Mouse (Mus musculus) ES-E14 (cell line): ENCODE results near the gene Bhlhe41. TPM values are rescaled to one million over a fixed set of nuclear protein-coding genes. Genes with fewer than 3 reads are reported as not detected.

Experiments
- DNase-seq: peaks from one replicate; pipeline ENCODE4 v3.0.0-alpha.2; 2013; ENCODE audit warnings: low read depth, low spot score
- H3K27ac ChIP-seq: 2 replicates; pipeline ENCODE4 v1.5.1; 2012; ENCODE audit warnings: low read depth, mild to moderate bottlenecking, low read length, moderate library complexity, mixed read lengths; ENCODE audit not compliant: poor library complexity, insufficient read depth, severe bottlenecking
- H3K36me3 ChIP-seq: 2 replicates; pipeline ENCODE4 v1.6.1; 2012; ENCODE audit warnings: mild to moderate bottlenecking, low read length, moderate library complexity, mixed read lengths; ENCODE audit not compliant: control insufficient read depth, poor library complexity, insufficient read depth, severe bottlenecking
- H3K4me1 ChIP-seq, 2 experiments: fragments of 150-350 bp in 1 of 2; sonication (generic) in 1 of 2; 2 replicates each; pipeline ENCODE4 v1.6.1; 2012; ENCODE audit warnings: low read length in 2 of 2, mild to moderate bottlenecking in 1 of 2, mixed read lengths in 1 of 2; ENCODE audit not compliant: control insufficient read depth in 2 of 2, insufficient read depth in 2 of 2, poor library complexity in 1 of 2
- H3K4me3 ChIP-seq, 2 experiments: fragments of 150-350 bp in 1 of 2; sonication (generic) in 1 of 2; 2 replicates each; pipeline ENCODE4 v1.5.1; 2012; ENCODE audit warnings: low read length in 2 of 2, low read depth in 1 of 2, mild to moderate bottlenecking in 1 of 2, mixed read lengths in 1 of 2; ENCODE audit not compliant: insufficient read depth in 1 of 2, poor library complexity in 1 of 2, severe bottlenecking in 1 of 2
- H3K9ac ChIP-seq: 2 replicates; pipeline ENCODE4 v1.6.1; 2012; ENCODE audit warnings: low read depth, mild to moderate bottlenecking, low read length, mixed read lengths; ENCODE audit not compliant: poor library complexity, insufficient read depth, severe bottlenecking
- H3K9me3 ChIP-seq: fragments of 150-350 bp; sonication (generic); 2 replicates; pipeline ENCODE4 v1.6.1; 2012; ENCODE audit warnings: low read depth, mild to moderate bottlenecking, low read length; ENCODE audit not compliant: control insufficient read depth, insufficient read depth
- CHD2 ChIP-seq: IDR thresholded peaks from 2 replicates; pipeline ENCODE4 v1.6.1; 2014; ENCODE audit warnings: mild to moderate bottlenecking, low read depth, low read length, inconsistent platforms
- HCFC1 ChIP-seq: IDR thresholded peaks from 2 replicates; pipeline ENCODE4 v1.6.1; 2012; ENCODE audit warnings: low read length, inconsistent platforms, borderline replicate concordance; ENCODE audit not compliant: insufficient read depth
- MAFK ChIP-seq: IDR thresholded peaks from 2 replicates; pipeline ENCODE4 v1.6.1; 2014; ENCODE audit warnings: mild to moderate bottlenecking, low read depth, low read length, inconsistent platforms; ENCODE audit not compliant: insufficient read depth
- ZC3H11A ChIP-seq: IDR thresholded peaks from 2 replicates; pipeline ENCODE4 v1.6.1; 2012; ENCODE audit warnings: low read depth, mild to moderate bottlenecking, inconsistent platforms, low read length, borderline replicate concordance
- ZNF384 ChIP-seq: IDR thresholded peaks from 2 replicates; pipeline ENCODE4 v1.6.1; 2012; ENCODE audit warnings: low read depth, low read length, inconsistent platforms
- in situ Hi-C, 2 experiments: fragments of 600-800 bp; cut with MboI; formaldehyde crosslinking; loops; one replicate each; pipeline ENCODE4 v1.15.1; 2025; ENCODE audit warnings: low sequenced_read_pairs in 2 of 2, inconsistent platforms in 1 of 2; ENCODE audit not compliant: unreplicated experiment in 2 of 2
- total RNA-seq: library from RNA; depleted of rRNA; stranded (reverse); fragments of 300-350 nt; gene quantifications from 2 replicates; pipeline ENCODE4 v1.2.3, GENCODE M21; 2012

The Bhlhe41 gene
- total RNA-seq, 1 experiment: 0.54 TPM

DNA sequence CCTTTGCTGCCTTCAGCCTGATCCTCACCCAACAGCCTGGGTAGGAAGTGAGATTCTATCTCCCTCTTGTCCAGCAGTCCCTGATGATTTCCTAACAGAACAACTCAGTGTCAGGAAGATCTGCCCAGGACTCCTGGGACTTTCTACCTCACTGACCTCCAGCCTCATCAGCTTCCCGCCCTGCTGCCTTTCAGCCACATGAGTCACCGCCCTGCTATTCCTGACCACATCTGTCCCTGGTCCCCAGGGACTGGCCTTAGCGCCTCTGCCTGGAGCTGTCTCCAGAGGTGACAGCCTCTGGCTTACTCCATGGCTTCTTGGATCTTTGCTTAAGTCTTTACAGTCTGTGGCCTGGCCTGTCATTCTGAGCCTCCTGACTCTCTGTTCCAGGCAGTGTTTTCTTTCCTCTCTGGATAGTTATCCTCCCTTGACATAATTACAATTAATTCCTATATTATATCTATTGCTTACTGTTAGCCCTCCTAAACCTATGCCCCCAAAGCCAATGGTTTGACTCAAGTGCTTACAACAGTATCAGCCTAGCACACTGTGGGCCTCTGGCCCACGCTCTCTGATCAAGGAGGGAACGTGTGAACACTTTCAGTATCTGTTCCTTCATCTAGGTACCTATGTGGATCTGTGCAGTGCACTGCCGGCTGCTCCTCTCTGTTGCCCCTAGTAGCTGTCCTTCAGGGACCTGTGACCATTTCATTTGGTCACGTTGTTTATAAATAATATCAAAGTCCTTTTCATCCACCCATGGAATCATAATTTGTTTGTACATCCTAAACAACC is 40.9 kb upstream of the Bhlhe41 start:
- H3K27ac ChIP-seq: no peak overlapping the region
- in situ Hi-C loops: no loop called here

GRCm38 (mm10) chr6:145904616-145905015 is 39.3 kb upstream of the Bhlhe41 start:
- no peak for DNase-seq
- in situ Hi-C loops: no loop called here
- H3K9me3 ChIP-seq: no peaks in the 10 kb centered on the region
- TF ChIP-seq CHD2 (no peak), ZNF384 (no peak), HCFC1 (no peak), ZC3H11A (no peak), MAFK (no peak)
- no peak overlapping the region for H3K27ac ChIP-seq
- no peaks in the 10 kb centered on the region for H3K4me1 ChIP-seq
- H3K36me3 ChIP-seq: no peaks in the 10 kb centered on the region
- H3K4me3 ChIP-seq: no peak overlapping the region
- no peak overlapping the region for H3K9ac ChIP-seq

More for the DNA sequence above, 40.9 kb upstream of the Bhlhe41 start:
- Histone ChIP-seq H3K9me3 (no peaks in the 10 kb centered on the region), H3K4me3 (no peak overlapping the region), H3K9ac (no peak overlapping the region), H3K4me1 (no peaks in the 10 kb centered on the region), H3K36me3 (no peaks in the 10 kb centered on the region)
- TF ChIP-seq CHD2 (no peak), MAFK (no peak), HCFC1 (no peak), ZNF384 (no peak), ZC3H11A (no peak)
- no peak for DNase-seq

- Histone ChIP-seq H3K27ac (no peak overlapping the region), H3K9me3 (no peaks in the 10 kb centered on the region), H3K4me3 (no peak overlapping the region), H3K9ac (no peak overlapping the region), H3K36me3 (no peaks in the 10 kb centered on the region), H3K4me1 (no peaks in the 10 kb centered on the region)
- in situ Hi-C loops: no loop called here
- TF ChIP-seq HCFC1: no peak
- TF ChIP-seq ZNF384: no peak
- TF ChIP-seq MAFK: no peak
- no peak for TF ChIP-seq CHD2
- TF ChIP-seq ZC3H11A: no peak
- no peak for DNase-seq
These were observed 38.8 kb upstream of the Bhlhe41 start for GRCm38 (mm10) chr6:145904169-145904568.

DNA sequence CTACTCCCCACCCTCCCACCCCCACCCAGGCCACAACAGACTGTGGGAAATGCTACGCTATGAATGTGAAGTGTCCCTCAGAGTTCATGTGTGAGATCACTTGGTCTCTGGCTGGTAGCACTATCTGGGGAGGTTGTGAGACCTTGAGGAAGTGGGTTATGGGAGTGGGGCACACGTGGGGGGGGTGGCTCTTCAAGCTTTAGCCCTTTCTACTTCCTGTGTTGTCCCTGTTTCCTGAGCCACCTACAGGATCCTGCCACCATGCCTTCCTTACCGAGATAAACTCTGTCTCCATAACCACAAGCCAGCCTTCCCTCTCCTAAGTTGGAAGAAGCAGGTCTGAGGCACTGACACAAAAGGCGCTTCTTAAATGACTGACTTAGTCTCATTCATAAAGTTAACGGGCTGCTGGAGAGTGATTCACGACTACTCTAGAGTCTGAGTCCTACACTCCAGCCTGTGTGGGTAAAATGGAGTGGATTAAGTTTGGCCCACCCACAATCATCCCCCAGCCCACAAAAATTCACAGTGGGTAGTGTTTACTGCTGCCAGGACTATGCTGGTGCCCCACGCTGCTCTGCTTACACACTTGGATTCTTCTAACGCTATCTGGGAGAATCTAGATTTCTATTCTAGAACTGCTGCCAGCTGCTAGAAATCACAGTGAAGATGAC is 29.4 kb upstream of the Bhlhe41 start:
- Histone ChIP-seq H3K9ac (no peak overlapping the region), H3K27ac (no peak overlapping the region), H3K4me3 (no peak overlapping the region), H3K36me3 (no peaks in the 10 kb centered on the region), H3K4me1 (no peaks in the 10 kb centered on the region), H3K9me3 (peaks cover 2% of the 10 kb centered on the region; the same call in 1 of the 2 replicates)
- in situ Hi-C loops: no loop called here
- TF ChIP-seq MAFK (no peak), CHD2 (no peak), ZNF384 (no peak), ZC3H11A (no peak), HCFC1 (no peak)
- DNase-seq: no peak
